Mouse (Mus musculus) B cell, adult (primary cell): ENCODE data around the gene Olfr1289. TPM values are rescaled to one million over a fixed set of nuclear protein-coding genes. Genes with fewer than 3 reads are reported as not detected.

Experiments used
- total RNA-seq: library from RNA; stranded (reverse); gene quantifications from 4 replicates; pipeline ENCODE4 v1.2.4, GENCODE M21; 2023; ENCODE audit not compliant: inconsistent age

Gene Olfr1289
- not detected in 4 replicates for total RNA-seq

GRCm38 (mm10) chr2:111480519-111480918 is at the start of gene Olfr1289:
Gene Olfr1289, plus strand, starts transcription at chr2:111480819.

GRCm38 (mm10) chr2:111448842-111449241 is 31.8 kb upstream of the Olfr1289 start, which contains the start of gene Olfr1287:
Gene Olfr1287, plus strand, starts transcription at chr2:111449142.

GRCm38 (mm10) chr2:111473801-111474200 is 6.8 kb upstream of the Olfr1289 start, which contains the start of gene Olfr1288:
Gene Olfr1288, plus strand, starts transcription at chr2:111474101.

GRCm38 (mm10) chr2:111493729-111494128 is 13.1 kb downstream of the Olfr1289 start, which contains the start of gene Olfr1290:
Gene Olfr1290, minus strand, starts transcription at chr2:111493829.

GRCm38 (mm10) chr2:111496880-111497279 is 16.3 kb downstream of the Olfr1289 start, which contains the start of gene Olfr1291-ps1:
Gene Olfr1291-ps1, plus strand, starts transcription at chr2:111497180.

GRCm38 (mm10) chr2:111524903-111525302 is 44.3 kb downstream of the Olfr1289 start, which contains the start of gene Olfr1293-ps:
Gene Olfr1293-ps, plus strand, starts transcription at chr2:111525203.

Other genes starting within 250 kb of the Olfr1289 start
- not detected in 4 replicates for gene Olfr1275, start 245.5 kb upstream of the Olfr1289 start, total RNA-seq
- not detected in 4 replicates for gene Olfr1276, start 226.3 kb upstream of the Olfr1289 start, total RNA-seq
- gene Olfr1277, start 206.7 kb upstream of the Olfr1289 start, total RNA-seq = not detected in 4 replicates
- gene Olfr1278, start 190.7 kb upstream of the Olfr1289 start, total RNA-seq = not detected in 4 replicates
- gene Olfr1279, start 180.2 kb upstream of the Olfr1289 start, total RNA-seq = not detected in 4 replicates
- not detected in 4 replicates for gene Olfr1280, start 166.8 kb upstream of the Olfr1289 start, total RNA-seq
- gene Olfr1281, start 154.3 kb upstream of the Olfr1289 start, total RNA-seq = not detected in 4 replicates
- not detected in 4 replicates for gene Olfr1282, start 144.7 kb upstream of the Olfr1289 start, total RNA-seq
- gene Olfr1283, start 114.0 kb upstream of the Olfr1289 start, total RNA-seq = not detected in 4 replicates
- gene Olfr1284, start 105.3 kb upstream of the Olfr1289 start, total RNA-seq = not detected in 4 replicates
- not detected in 4 replicates for gene Olfr1286, start 57.7 kb upstream of the Olfr1289 start, total RNA-seq
- not detected in 4 replicates for gene Olfr1287, start 31.7 kb upstream of the Olfr1289 start, total RNA-seq
- gene Olfr1288, start 6.7 kb upstream of the Olfr1289 start, total RNA-seq = not detected in 4 replicates
- gene Olfr1290, start 13.0 kb downstream of the Olfr1289 start, total RNA-seq = not detected in 4 replicates
- not detected in 4 replicates for gene Olfr1291-ps1, start 16.4 kb downstream of the Olfr1289 start, total RNA-seq
- gene Olfr1293-ps, start 44.4 kb downstream of the Olfr1289 start, total RNA-seq = not detected in 4 replicates
- not detected in 4 replicates for gene Olfr1294, start 59.5 kb downstream of the Olfr1289 start, total RNA-seq
- not detected in 4 replicates for gene Olfr1295, start 88.9 kb downstream of the Olfr1289 start, total RNA-seq
- gene Olfr1297, start 145.7 kb downstream of the Olfr1289 start, total RNA-seq = not detected in 4 replicates
- gene Olfr1298, start 168.4 kb downstream of the Olfr1289 start, total RNA-seq = not detected in 4 replicates
- gene Olfr1299, start 180.6 kb downstream of the Olfr1289 start, total RNA-seq = not detected in 4 replicates